ENCODE assay signal across 8 mouse cellular contexts in genomic region chr6:4418941-4419351, GRCm38 (mm10).
DNase-seq lines count a peak whose midpoint lies in the region; ATAC-seq lines count a peak whose summit lies in the region.

No protein-coding gene starts in this region.

- H3K27ac ChIP-seq in heart, embryonic 11.5 days (ENCODE audit: low read depth, low read length) = no peak overlapping the region

- DNase-seq in heart, adult 11 months = peak; percentile 96
- peak; percentile 76 for DNase-seq in gastrocnemius, adult 18-20 months (ENCODE audit: low spot score)
- DNase-seq in kidney, adult 18-20 months = peak; percentile 13
- peak; percentile 89 for DNase-seq in skeletal muscle tissue, adult 2 months (ENCODE audit: low read depth, low spot score)
- DNase-seq in layer of hippocampus, adult 11-12 months (ENCODE audit: low spot score) = no peak
- DNase-seq in thymus, postnatal 14 days = no peak

- no peaks in the 10 kb centered on the region for H3K9me3 ChIP-seq in heart, embryonic 11.5 days (replicated peaks; ENCODE audit: control insufficient read depth, low read length)

- no peak overlapping the region for H3K4me2 ChIP-seq in heart, embryonic 11.5 days

- no peaks in the 10 kb centered on the region for H3K27me3 ChIP-seq in heart, embryonic 11.5 days (ENCODE audit: control insufficient read depth, insufficient read depth, low read length)

- 0 out of 2 replicates have a peak, but pooled peaks cover 3% of the 10 kb centered on the region for H3K4me1 ChIP-seq in heart, embryonic 11.5 days (ENCODE audit: control insufficient read depth, insufficient read depth, low read length)

- 65% methylated on average over 5 of the region's 5 CpGs for WGBS in heart, embryonic 11.5 days (ENCODE audit: insufficient replicate concordance)

- no peaks in the 10 kb centered on the region for H3K36me3 ChIP-seq in heart, embryonic 11.5 days (ENCODE audit: control insufficient read depth, insufficient read depth, low read length)

- no peak overlapping the region for H3K9ac ChIP-seq in heart, embryonic 11.5 days (ENCODE audit: low read depth, low read length)

- no peak overlapping the region for H3K4me3 ChIP-seq in heart, embryonic 11.5 days (ENCODE audit: low read depth, low read length)

- no peak for ATAC-seq in heart, embryonic 11.5 days (replicated peaks; ENCODE audit: insufficient number of reproducible peaks, low FRiP score, low TSS enrichment)
- ATAC-seq in erythroblast, adult 5-6 weeks (replicated peaks; ENCODE audit: low FRiP score, poor library complexity, severe bottlenecking) = no peak

Comparison
In these comparisons a context has a peak if more than half of its experiments do, and no peak if none do; other contexts are left out.
1. DNase-seq: peak in heart, adult 11 months (single experiment), gastrocnemius, adult 18-20 months (single experiment), kidney, adult 18-20 months (single experiment) and skeletal muscle tissue, adult 2 months (single experiment); none in layer of hippocampus, adult 11-12 months (single experiment) and thymus, postnatal 14 days (single experiment).